20 mouse cellular contexts compared by ENCODE assay signal in the genomic region with DNA sequence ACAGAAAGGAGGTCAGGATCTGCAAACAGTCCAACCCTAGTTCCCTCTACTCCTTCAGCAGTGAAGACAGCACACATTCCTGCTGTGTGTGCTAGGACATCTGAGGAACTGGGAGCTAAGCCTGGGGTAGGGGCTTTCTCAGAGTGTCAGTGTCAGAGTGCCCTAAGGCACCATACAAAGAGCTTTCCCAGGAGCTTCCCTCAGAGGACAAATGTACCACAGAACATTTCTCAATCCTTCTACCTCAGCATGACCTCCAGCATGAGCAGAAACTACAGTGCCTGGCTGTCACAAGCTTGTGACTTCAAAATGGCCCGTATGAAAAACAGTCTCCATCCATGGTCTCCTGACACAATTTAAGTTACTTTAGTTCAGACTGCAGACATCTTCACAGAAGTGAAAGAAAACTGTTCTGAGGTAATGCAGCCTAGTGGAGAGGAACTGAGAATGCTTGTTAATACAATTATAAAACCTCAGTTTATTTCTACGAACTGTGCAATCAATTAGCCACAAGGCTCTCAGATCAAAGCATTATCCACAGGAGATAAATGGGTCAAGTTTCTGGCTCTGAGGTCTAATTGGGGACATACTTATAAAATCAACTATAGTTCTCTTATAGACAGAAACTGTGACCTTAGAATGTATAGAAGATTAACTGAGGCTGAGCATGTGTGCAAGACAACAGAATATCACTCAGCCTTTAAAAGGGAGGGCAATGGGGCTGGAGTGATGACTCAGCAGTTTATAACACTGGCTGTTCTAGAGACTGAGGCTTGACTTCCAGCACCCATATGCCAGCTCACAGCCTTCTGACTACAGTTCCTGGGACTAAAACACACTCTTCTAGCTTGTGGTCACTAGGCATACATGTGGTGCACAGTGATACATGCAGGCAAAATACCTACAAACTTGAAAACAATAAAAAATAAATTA. TPM values are rescaled to one million over a fixed set of nuclear protein-coding genes. Genes with fewer than 3 reads are reported as not detected.
A peak's percentile ranks its signal among the peaks of the same experiment; 100 is the strongest.
DNase-seq lines count a peak whose midpoint lies in the region; ATAC-seq and TF ChIP-seq lines count a peak whose summit lies in the region.
"Had no signal": no experiment of that assay in that cellular context is flagged by ENCODE, and none has a peak within 500 bp of the region (broad histone marks: within the 10 kb centered on the region; RNA-seq: fewer than 3 reads in every experiment).

No protein-coding gene starts in this region.

- no peak overlapping the region for H3K9ac ChIP-seq in MEL (ENCODE audit: control insufficient read depth, low read depth, low read length, poor library complexity, severe bottlenecking)
- no peak overlapping the region for H3K9ac ChIP-seq in hindbrain, embryonic 13.5 days
- no peak overlapping the region for H3K9ac ChIP-seq in neural tube, embryonic 15.5 days (replicated peaks)
- H3K9ac ChIP-seq: forebrain, embryonic 15.5 days; midbrain, embryonic 13.5 days had no signal

- DNase-seq in 416B (ENCODE audit: low read depth): peak; percentile 46
- DNase-seq in MEL (ENCODE audit: low read depth, low spot score): peak; percentile 55
- no peak for DNase-seq in left cerebral cortex, postnatal 10 days (ENCODE audit: extremely low spot score in 1 of 2, low spot score in 2 of 2)
- DNase-seq in cerebellum, postnatal 10 days: no peak
- DNase-seq: adrenal gland, postnatal 36 days; cerebellum, postnatal 25 days; heart, postnatal 4 days; kidney, adult 11 months; lung, postnatal 36 days had no signal

- no peak for TF ChIP-seq CTCF in MEL (IDR thresholded peaks at IDR 0.05 in 2 of 3, conservative IDR thresholded peaks at IDR 0.05 in 1 of 3; ENCODE audit: control insufficient read depth in 1 of 3, insufficient read depth in 1 of 3, low read depth in 2 of 3, low read length in 3 of 3, poor library complexity in 1 of 3, severe bottlenecking in 1 of 3)

- H3K27ac ChIP-seq in MEL (ENCODE audit: control insufficient read depth, low read depth, low read length) (no peak overlapping the region), macrophage (peak overlapping the region; percentile 79)
- H3K27ac ChIP-seq in hindbrain, embryonic 13.5 days: no peak overlapping the region
- H3K27ac ChIP-seq in neural tube, embryonic 15.5 days (replicated peaks): no peak overlapping the region
- H3K27ac ChIP-seq: forebrain, embryonic 15.5 days; hindbrain, postnatal 0 days; kidney, postnatal 0 days; midbrain, embryonic 13.5 days; stomach, postnatal 0 days had no signal

- no peak for TF ChIP-seq RAD21 in MEL (IDR thresholded peaks at IDR 0.05; ENCODE audit: low read depth, low read length)

- ATAC-seq in erythroid progenitor cell, adult 5-6 weeks (replicated peaks; ENCODE audit: low FRiP score, poor library complexity, severe bottlenecking): 0 out of 2 replicates have a peak, but pooled peaks have one; percentile 66
- ATAC-seq in hindbrain, embryonic 13.5 days (ENCODE audit: low FRiP score): no peak
- ATAC-seq in neural tube, embryonic 15.5 days (ENCODE audit: low FRiP score): no peak
- ATAC-seq: forebrain, embryonic 15.5 days; hindbrain, postnatal 0 days; midbrain, embryonic 13.5 days had no signal

- intact Hi-C loops in left cerebral cortex, postnatal 10 days (cut with DNase I): no loop called here

- no peaks in the 10 kb centered on the region for H3K9me3 ChIP-seq in MEL (replicated peaks; ENCODE audit: insufficient read depth, low read length)
- H3K9me3 ChIP-seq in hindbrain, embryonic 13.5 days: no peaks in the 10 kb centered on the region
- H3K9me3 ChIP-seq in neural tube, embryonic 15.5 days (replicated peaks): no peaks in the 10 kb centered on the region
- H3K9me3 ChIP-seq: forebrain, embryonic 15.5 days; midbrain, embryonic 13.5 days had no signal

- no peaks in the 10 kb centered on the region for H3K27me3 ChIP-seq in MEL (ENCODE audit: control insufficient read depth in 1 of 2, insufficient read depth in 2 of 2, low read length in 2 of 2)
- no peaks in the 10 kb centered on the region for H3K27me3 ChIP-seq in hindbrain, embryonic 13.5 days
- H3K27me3 ChIP-seq in neural tube, embryonic 15.5 days (replicated peaks): no peaks in the 10 kb centered on the region
- H3K27me3 ChIP-seq: forebrain, embryonic 15.5 days; midbrain, embryonic 13.5 days had no signal

- no peaks in the 10 kb centered on the region for H3K4me1 ChIP-seq in MEL (ENCODE audit: control insufficient read depth in 1 of 2, insufficient read depth in 2 of 2, low read length in 2 of 2)
- no peaks in the 10 kb centered on the region for H3K4me1 ChIP-seq in hindbrain, embryonic 13.5 days (replicated peaks)
- H3K4me1 ChIP-seq in neural tube, embryonic 15.5 days: no peaks in the 10 kb centered on the region
- H3K4me1 ChIP-seq: forebrain, embryonic 15.5 days; midbrain, embryonic 13.5 days had no signal

- TF ChIP-seq EP300 in MEL (IDR thresholded peaks at IDR 0.05; ENCODE audit: low read depth in 1 of 2, low read length in 2 of 2): no peak

- no peak for TF ChIP-seq POLR2A in MEL (IDR thresholded peaks at IDR 0.05; ENCODE audit: control insufficient read depth in 1 of 2, insufficient read depth in 1 of 2, low read depth in 1 of 2, low read length in 2 of 2, poor library complexity in 1 of 2)

- H3K4me3 ChIP-seq in MEL (ENCODE audit: control insufficient read depth in 1 of 2, insufficient read depth in 1 of 2, low read depth in 2 of 2, low read length in 2 of 2) (no peak overlapping the region), macrophage (ENCODE audit: inconsistent target) (no peak overlapping the region)
- H3K4me3 ChIP-seq in hindbrain, embryonic 13.5 days: no peak overlapping the region
- no peak overlapping the region for H3K4me3 ChIP-seq in neural tube, embryonic 15.5 days (replicated peaks)
- H3K4me3 ChIP-seq: forebrain, embryonic 15.5 days; midbrain, embryonic 13.5 days had no signal

- 26% methylated on average over 2 of the region's 2 CpGs for WGBS in macrophage (ENCODE audit: missing documents)
- 91% methylated on average over 2 of the region's 2 CpGs for WGBS in hindbrain, embryonic 13.5 days
- WGBS in neural tube, embryonic 15.5 days: 83% methylated on average over 2 of the region's 2 CpGs

- H3K79me2 ChIP-seq in MEL (ENCODE audit: control insufficient read depth, insufficient read depth, low read length, poor library complexity): no peaks in the 10 kb centered on the region
- no peaks in the 10 kb centered on the region for H3K79me2 ChIP-seq in macrophage (ENCODE audit: inconsistent target)

- no peaks in the 10 kb centered on the region; a peak in 2 of 4 replicates for H3K36me3 ChIP-seq in MEL (ENCODE audit: control insufficient read depth in 1 of 2, insufficient read depth in 2 of 2, low read length in 2 of 2)
- H3K36me3 ChIP-seq in macrophage (ENCODE audit: inconsistent target): peaks cover 4% of the 10 kb centered on the region; the same call in 1 of the 2 replicates
- peaks cover 80% of the 10 kb centered on the region for H3K36me3 ChIP-seq in hindbrain, embryonic 13.5 days
- H3K36me3 ChIP-seq in neural tube, embryonic 15.5 days: peaks cover 61% of the 10 kb centered on the region

- H3K4me2 ChIP-seq in hindbrain, embryonic 13.5 days: no peak overlapping the region
- H3K4me2 ChIP-seq in neural tube, embryonic 15.5 days: no peak overlapping the region
- H3K4me2 ChIP-seq: forebrain, embryonic 15.5 days; midbrain, embryonic 13.5 days had no signal

RNA-seq across cellular contexts. Expression of gene Il18bp, which starts 7.0 kb away (rescaled TPM):
- 0.95 and 1.0 TPM in 2 replicates for total RNA-seq in MEL (2012; rRNA removed)
- 1 to 10 TPM in 1 of 2 experiments, not detected in 1; 1.8 TPM for polyA plus RNA-seq in MEL (2012; ENCODE audit: insufficient read depth in 1 of 2, insufficient read length in 2 of 2, low read depth in 1 of 2, low replicate concordance in 2 of 2, missing spikeins in 1 of 2)
- 10.1 and 23.5 TPM in 2 replicates for total RNA-seq in erythroid progenitor cell, adult 5-6 weeks (2015; ENCODE audit: low replicate concordance)
- total RNA-seq in erythroid progenitor cell, adult 5-6 weeks (2017; ENCODE audit: low replicate concordance): 3.7 and 10.2 TPM in 2 replicates
- total RNA-seq in macrophage (2018; cell fraction: chromatin; rRNA removed): 100 to 1,000 TPM in 14 of 26 experiments, 10 to 100 TPM in 12; 30.6 to 291 (median 103) TPM
- total RNA-seq in macrophage (2018; cell fraction: cytosol; rRNA removed): 100 to 1,000 TPM in 13 of 26 experiments, 10 to 100 TPM in 13; 46.8 to 451 (median 169) TPM
- total RNA-seq in macrophage (2018; cell fraction: nucleus; rRNA removed): 100 to 1,000 TPM in 14 of 26 experiments, 10 to 100 TPM in 12; 47.1 to 360 (median 164) TPM
- 56.7 to 120 TPM (median 96.3 TPM) in 3 replicates for polyA plus RNA-seq in macrophage (2018)
- polyA plus RNA-seq in hindbrain, embryonic 13.5 days (2015; fragmentation: Nextera tagmentation; extraction: Ambion mirVana): 4.5 and 4.8 TPM in 2 replicates
- total RNA-seq in left cerebral cortex, postnatal 10 days (2021): 10 to 100 TPM in 1 of 2 experiments, 1 to 10 TPM in 1; 8.6 to 10.1 TPM
- polyA plus RNA-seq in neural tube, embryonic 15.5 days (2015; fragmentation: Nextera tagmentation; extraction: Ambion mirVana): 3.8 and 5.1 TPM in 2 replicates

RNA-seq across cellular contexts. Expression of gene Rnf121, which starts 39.8 kb away (rescaled TPM):
- 17.3 and 18.5 TPM in 2 replicates for total RNA-seq in MEL (2012; rRNA removed)
- polyA plus RNA-seq in MEL (2012; ENCODE audit: insufficient read depth in 1 of 2, insufficient read length in 2 of 2, low read depth in 1 of 2, low replicate concordance in 2 of 2, missing spikeins in 1 of 2): 10 to 100 TPM in 1 of 2 experiments, not detected in 1; 16.0 TPM
- total RNA-seq in erythroid progenitor cell, adult 5-6 weeks (2015; ENCODE audit: low replicate concordance): 5.0 and 16.2 TPM in 2 replicates
- 7.5 and 14.1 TPM in 2 replicates for total RNA-seq in erythroid progenitor cell, adult 5-6 weeks (2017; ENCODE audit: low replicate concordance)
- 100 to 1,000 TPM in 2 of 26 experiments, 10 to 100 TPM in 24; 42.5 to 102 (median 78.2) TPM for total RNA-seq in macrophage (2018; cell fraction: chromatin; rRNA removed)
- 10 to 100 TPM; 15.3 to 32.0 (median 21.3) TPM for total RNA-seq in macrophage (2018; cell fraction: cytosol; rRNA removed)
- total RNA-seq in macrophage (2018; cell fraction: nucleus; rRNA removed): 10 to 100 TPM; 34.1 to 76.9 (median 55.0) TPM
- polyA plus RNA-seq in macrophage (2018): 17.9 to 24.1 TPM (median 19.6 TPM) in 3 replicates
- 31.2 and 32.8 TPM in 2 replicates for polyA plus RNA-seq in hindbrain, embryonic 13.5 days (2015; fragmentation: Nextera tagmentation; extraction: Ambion mirVana)
- 10 to 100 TPM; 39.1 to 44.4 TPM for total RNA-seq in left cerebral cortex, postnatal 10 days (2021)
- 33.0 and 33.5 TPM in 2 replicates for polyA plus RNA-seq in neural tube, embryonic 15.5 days (2015; fragmentation: Nextera tagmentation; extraction: Ambion mirVana)

RNA-seq across cellular contexts. Expression of gene Xndc1, which starts 39.9 kb away (rescaled TPM):
- 15.3 and 16.6 TPM in 2 replicates for total RNA-seq in MEL (2012; rRNA removed)
- polyA plus RNA-seq in MEL (2012; ENCODE audit: insufficient read depth in 1 of 2, insufficient read length in 2 of 2, low read depth in 1 of 2, low replicate concordance in 2 of 2, missing spikeins in 1 of 2) (10 to 100 TPM in 1 of 2 experiments, not detected in 1; 30.0 TPM), macrophage (2018) (9.5 to 11.5 TPM (median 11.5 TPM) in 3 replicates)
- total RNA-seq in erythroid progenitor cell, adult 5-6 weeks (2015; ENCODE audit: low replicate concordance): 22.7 and 23.1 TPM in 2 replicates
- total RNA-seq in erythroid progenitor cell, adult 5-6 weeks (2017; ENCODE audit: low replicate concordance): 10.2 and 22.6 TPM in 2 replicates
- 10 to 100 TPM in 21 of 26 experiments, 1 to 10 TPM in 5; 3.4 to 73.6 (median 37.9) TPM for total RNA-seq in macrophage (2018; cell fraction: chromatin; rRNA removed)
- 10 to 100 TPM in 2 of 26 experiments, 1 to 10 TPM in 24; 2.4 to 11.2 (median 6.7) TPM for total RNA-seq in macrophage (2018; cell fraction: cytosol; rRNA removed)
- total RNA-seq in macrophage (2018; cell fraction: nucleus; rRNA removed): 10 to 100 TPM in 17 of 26 experiments, 1 to 10 TPM in 9; 2.5 to 57.5 (median 19.9) TPM
- 28.0 and 28.8 TPM in 2 replicates for polyA plus RNA-seq in hindbrain, embryonic 13.5 days (2015; fragmentation: Nextera tagmentation; extraction: Ambion mirVana)
- total RNA-seq in left cerebral cortex, postnatal 10 days (2021): 10 to 100 TPM; 24.6 to 25.0 TPM
- polyA plus RNA-seq in neural tube, embryonic 15.5 days (2015; fragmentation: Nextera tagmentation; extraction: Ambion mirVana): 27.0 and 30.6 TPM in 2 replicates

RNA-seq across cellular contexts. Expression of gene Xntrpc, which starts 40.1 kb away (rescaled TPM):
- total RNA-seq in MEL (2012; rRNA removed): 0.08 and 0.13 TPM in 2 replicates
- polyA plus RNA-seq in MEL (2012; ENCODE audit: insufficient read depth in 1 of 2, insufficient read length in 2 of 2, low read depth in 1 of 2, low replicate concordance in 2 of 2, missing spikeins in 1 of 2) (under 1 TPM in 1 of 2 experiments, not detected in 1; 0.14 TPM), macrophage (2018) (0.07 to 0.19 TPM in 2 of 3 replicates, not detected in the other)
- total RNA-seq in erythroid progenitor cell, adult 5-6 weeks (2015; ENCODE audit: low replicate concordance): 1.3 TPM in 1 of 2 replicates, not detected in the other
- total RNA-seq in erythroid progenitor cell, adult 5-6 weeks (2017; ENCODE audit: low replicate concordance): 0.61 and 1.0 TPM in 2 replicates
- total RNA-seq in macrophage (2018; cell fraction: chromatin; rRNA removed): 1 to 10 TPM in 11 of 26 experiments, under 1 TPM in 14, not detected in 1; 0.19 to 2.2 (median 0.77) TPM
- under 1 TPM in 20 of 26 experiments, not detected in 6; 0.04 to 0.26 (median 0.07) TPM for total RNA-seq in macrophage (2018; cell fraction: cytosol; rRNA removed)
- total RNA-seq in macrophage (2018; cell fraction: nucleus; rRNA removed): 1 to 10 TPM in 4 of 26 experiments, under 1 TPM in 16, not detected in 6; 0.17 to 2.1 (median 0.60) TPM
- 1.2 and 1.4 TPM in 2 replicates for polyA plus RNA-seq in hindbrain, embryonic 13.5 days (2015; fragmentation: Nextera tagmentation; extraction: Ambion mirVana)
- 1 to 10 TPM; 1.1 to 1.8 TPM for total RNA-seq in left cerebral cortex, postnatal 10 days (2021)
- 0.86 and 1.1 TPM in 2 replicates for polyA plus RNA-seq in neural tube, embryonic 15.5 days (2015; fragmentation: Nextera tagmentation; extraction: Ambion mirVana)

RNA-seq across cellular contexts. Expression of gene Trpc2, which starts 57.5 kb away (rescaled TPM):
- not detected in 2 replicates for total RNA-seq in MEL (2012; rRNA removed)
- polyA plus RNA-seq in MEL (2012; ENCODE audit: insufficient read depth in 1 of 2, insufficient read length in 2 of 2, low read depth in 1 of 2, low replicate concordance in 2 of 2, missing spikeins in 1 of 2) (not detected), macrophage (2018) (0.13 TPM in 1 of 3 replicates, not detected in the others)
- total RNA-seq in erythroid progenitor cell, adult 5-6 weeks (2015; ENCODE audit: low replicate concordance): 2.5 TPM in 1 of 2 replicates, not detected in the other
- 0.83 TPM in 1 of 2 replicates, not detected in the other for total RNA-seq in erythroid progenitor cell, adult 5-6 weeks (2017; ENCODE audit: low replicate concordance)
- 1 to 10 TPM in 5 of 26 experiments, under 1 TPM in 14, not detected in 7; 0.36 to 1.9 (median 0.79) TPM for total RNA-seq in macrophage (2018; cell fraction: chromatin; rRNA removed)
- total RNA-seq in macrophage (2018; cell fraction: cytosol; rRNA removed): under 1 TPM in 5 of 26 experiments, not detected in 21; 0.03 to 0.13 (median 0.07) TPM
- total RNA-seq in macrophage (2018; cell fraction: nucleus; rRNA removed): 1 to 10 TPM in 2 of 26 experiments, under 1 TPM in 12, not detected in 12; 0.21 to 1.2 (median 0.49) TPM
- polyA plus RNA-seq in hindbrain, embryonic 13.5 days (2015; fragmentation: Nextera tagmentation; extraction: Ambion mirVana): 0.25 and 0.49 TPM in 2 replicates
- under 1 TPM in 1 of 2 experiments, not detected in 1; 0.73 TPM for total RNA-seq in left cerebral cortex, postnatal 10 days (2021)
- 0.24 TPM in 1 of 2 replicates, not detected in the other for polyA plus RNA-seq in neural tube, embryonic 15.5 days (2015; fragmentation: Nextera tagmentation; extraction: Ambion mirVana)
- polyA plus RNA-seq: gonadal fat pad, adult 2 months; heart, embryonic 14.5 days; kidney, postnatal 0 days; midbrain, embryonic 13.5 days; stomach, postnatal 0 days had no signal

Comparison
In these comparisons a context has a peak if more than half of its experiments do, and no peak if none do; other contexts are left out.
1. DNase-seq: peak in 416B (single experiment) and MEL (single experiment); none in left cerebral cortex, postnatal 10 days (0 of 2) and cerebellum, postnatal 10 days (0 of 2).